Mouse (Mus musculus): ENCODE measurements around the gene Shld1. TPM values are rescaled to one million over a fixed set of nuclear protein-coding genes. Genes with fewer than 3 reads are reported as not detected.

The Shld1 gene
- total and polyA plus RNA-seq, 2 experiments from 2014 or later: 14.1 to 23.3 TPM

- 25% methylated on average over 5 of the region's 5 CpGs for WGBS
- H3K4me3 ChIP-seq (ENCODE audit: low read depth, low read length): no peak overlapping the region
- TF ChIP-seq CTCF (IDR thresholded peaks at IDR 0.05; ENCODE audit: low read depth) (peak; percentile 69), EP300 (IDR thresholded peaks at IDR 0.05; ENCODE audit: low read depth) (no peak)
- no peaks in the 10 kb centered on the region for H3K36me3 ChIP-seq (replicated peaks; ENCODE audit: control insufficient read depth, insufficient read depth, low read length)
- no peak overlapping the region for H3K27ac ChIP-seq (ENCODE audit: low read depth)
- H3K4me2 ChIP-seq (ENCODE audit: low read depth, low read length): no peak overlapping the region
- DNase-seq (ENCODE audit: low spot score) (no peak), ATAC-seq (ENCODE audit: insufficient read depth, low read depth) (peak; percentile 69; the same call in 1 of the 2 replicates)
- H3K4me1 ChIP-seq (ENCODE audit: control insufficient read depth, insufficient read depth): peaks cover 16% of the 10 kb centered on the region
- no peaks in the 10 kb centered on the region for H3K27me3 ChIP-seq (ENCODE audit: control insufficient read depth, insufficient read depth, low read length)
- H3K9ac ChIP-seq (replicated peaks; ENCODE audit: low read depth, low read length): no peak overlapping the region
- no peaks in the 10 kb centered on the region for H3K9me3 ChIP-seq (replicated peaks; ENCODE audit: control insufficient read depth, low read length)
These were observed 29.4 kb downstream of the Shld1 start for GRCm38 (mm10) chr2:132716154-132716553.

- H3K4me3 ChIP-seq (ENCODE audit: low read depth, low read length): no peak overlapping the region
- no peak overlapping the region for H3K9ac ChIP-seq (replicated peaks; ENCODE audit: low read depth, low read length)
- H3K4me2 ChIP-seq (ENCODE audit: low read depth, low read length): no peak overlapping the region
- WGBS: 84% methylated on average over 9 of the region's 9 CpGs
- H3K36me3 ChIP-seq (replicated peaks; ENCODE audit: control insufficient read depth, insufficient read depth, low read length): no peaks in the 10 kb centered on the region
- peaks cover 18% of the 10 kb centered on the region for H3K4me1 ChIP-seq (ENCODE audit: control insufficient read depth, insufficient read depth)
- H3K9me3 ChIP-seq (replicated peaks; ENCODE audit: control insufficient read depth, low read length): no peaks in the 10 kb centered on the region
- TF ChIP-seq EP300 (IDR thresholded peaks at IDR 0.05; ENCODE audit: low read depth): no peak
- no peak for TF ChIP-seq CTCF (IDR thresholded peaks at IDR 0.05; ENCODE audit: low read depth)
- no peak for ATAC-seq (ENCODE audit: insufficient read depth, low read depth)
- H3K27me3 ChIP-seq (ENCODE audit: control insufficient read depth, insufficient read depth, low read length): no peaks in the 10 kb centered on the region
- H3K27ac ChIP-seq (ENCODE audit: low read depth): no peak overlapping the region
- DNase-seq (ENCODE audit: low spot score): no peak
These were observed 30.3 kb downstream of the Shld1 start for GRCm38 (mm10) chr2:132716901-132717536.

- no peaks in the 10 kb centered on the region for H3K27me3 ChIP-seq (ENCODE audit: control insufficient read depth, insufficient read depth, low read length)
- H3K36me3 ChIP-seq (replicated peaks; ENCODE audit: control insufficient read depth, insufficient read depth, low read length): no peaks in the 10 kb centered on the region
- no peak overlapping the region for H3K9ac ChIP-seq (replicated peaks; ENCODE audit: low read depth, low read length)
- ATAC-seq (ENCODE audit: insufficient read depth, low read depth) (no peak), DNase-seq (ENCODE audit: low spot score) (no peak)
- H3K4me2 ChIP-seq (ENCODE audit: low read depth, low read length): no peak overlapping the region
- WGBS: 88% methylated on average over 5 of the region's 5 CpGs
- H3K27ac ChIP-seq (ENCODE audit: low read depth): no peak overlapping the region
- H3K9me3 ChIP-seq (replicated peaks; ENCODE audit: control insufficient read depth, low read length): no peaks in the 10 kb centered on the region
- TF ChIP-seq EP300 (IDR thresholded peaks at IDR 0.05; ENCODE audit: low read depth) (no peak), CTCF (IDR thresholded peaks at IDR 0.05; ENCODE audit: low read depth) (no peak)
- H3K4me3 ChIP-seq (ENCODE audit: low read depth, low read length): no peak overlapping the region
- H3K4me1 ChIP-seq (ENCODE audit: control insufficient read depth, insufficient read depth): peaks cover 18% of the 10 kb centered on the region
These were observed 30.8 kb downstream of the Shld1 start for GRCm38 (mm10) chr2:132717537-132717912.

DNA sequence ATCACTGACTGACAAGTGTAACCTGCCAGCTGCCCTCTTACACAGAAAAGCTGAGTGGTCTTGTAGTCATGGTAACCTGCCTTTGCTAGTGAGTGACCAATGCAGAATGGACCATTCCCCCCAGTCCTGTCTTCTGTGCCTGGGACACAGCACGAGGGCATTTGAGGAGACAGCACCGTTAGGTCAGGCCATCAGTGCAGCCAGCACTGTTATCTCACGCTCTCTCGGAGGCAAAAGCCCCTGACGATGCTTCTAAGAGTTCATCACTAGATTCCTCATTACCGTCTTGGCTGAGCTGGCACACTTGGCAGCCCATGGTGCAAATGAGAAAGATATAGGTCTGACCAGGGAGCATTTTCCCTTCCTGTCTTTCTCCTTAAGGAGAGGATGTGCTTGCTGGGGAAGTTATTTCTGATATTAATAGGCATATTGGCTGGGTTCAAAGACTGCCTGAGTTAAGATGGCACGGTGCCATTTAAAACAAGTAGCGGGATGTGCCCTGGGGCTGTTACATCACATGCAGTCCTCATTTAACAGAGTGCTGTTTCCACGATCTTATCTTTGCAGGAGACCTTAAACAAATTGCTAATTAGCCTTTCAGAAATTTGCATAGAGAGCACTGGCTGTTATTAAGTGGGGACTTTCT is 34.3 kb downstream of the Shld1 start:
- Histone ChIP-seq H3K27ac (ENCODE audit: low read depth) (no peak overlapping the region), H3K9ac (replicated peaks; ENCODE audit: low read depth, low read length) (no peak overlapping the region), H3K27me3 (ENCODE audit: control insufficient read depth, insufficient read depth, low read length) (no peaks in the 10 kb centered on the region), H3K4me1 (ENCODE audit: control insufficient read depth, insufficient read depth) (peaks cover 4% of the 10 kb centered on the region; the same call in 1 of the 2 replicates), H3K4me3 (ENCODE audit: low read depth, low read length) (no peak overlapping the region), H3K36me3 (replicated peaks; ENCODE audit: control insufficient read depth, insufficient read depth, low read length) (no peaks in the 10 kb centered on the region), H3K9me3 (replicated peaks; ENCODE audit: control insufficient read depth, low read length) (no peaks in the 10 kb centered on the region), H3K4me2 (ENCODE audit: low read depth, low read length) (no peak overlapping the region)
- no peak for DNase-seq (ENCODE audit: low spot score)
- TF ChIP-seq EP300 (IDR thresholded peaks at IDR 0.05; ENCODE audit: low read depth): no peak
- no peak for TF ChIP-seq CTCF (IDR thresholded peaks at IDR 0.05; ENCODE audit: low read depth)
- 19% methylated on average over 9 of the region's 9 CpGs for WGBS
- peak; percentile 20; the same call in 1 of the 2 replicates for ATAC-seq (ENCODE audit: insufficient read depth, low read depth)

- Histone ChIP-seq H3K27ac (ENCODE audit: low read depth) (no peak overlapping the region), H3K9ac (replicated peaks; ENCODE audit: low read depth, low read length) (no peak overlapping the region), H3K4me2 (ENCODE audit: low read depth, low read length) (no peak overlapping the region), H3K4me1 (ENCODE audit: control insufficient read depth, insufficient read depth) (peaks cover 4% of the 10 kb centered on the region; the same call in 1 of the 2 replicates), H3K36me3 (replicated peaks; ENCODE audit: control insufficient read depth, insufficient read depth, low read length) (no peaks in the 10 kb centered on the region), H3K27me3 (ENCODE audit: control insufficient read depth, insufficient read depth, low read length) (no peaks in the 10 kb centered on the region), H3K9me3 (replicated peaks; ENCODE audit: control insufficient read depth, low read length) (no peaks in the 10 kb centered on the region), H3K4me3 (ENCODE audit: low read depth, low read length) (no peak overlapping the region)
- ATAC-seq (ENCODE audit: insufficient read depth, low read depth): no peak
- no peak for TF ChIP-seq CTCF (IDR thresholded peaks at IDR 0.05; ENCODE audit: low read depth)
- no peak for TF ChIP-seq EP300 (IDR thresholded peaks at IDR 0.05; ENCODE audit: low read depth)
- WGBS: 92% methylated on average over 2 of the region's 2 CpGs
- DNase-seq (ENCODE audit: low spot score): no peak
These were observed 35.1 kb downstream of the Shld1 start for GRCm38 (mm10) chr2:132721844-132722243.

All from heart, postnatal 0 days (tissue).